Mouse (Mus musculus) small intestine, adult 2 months (tissue): Measurements from ENCODE around the gene Atad1. TPM values are rescaled to one million over a fixed set of nuclear protein-coding genes. Genes with fewer than 3 reads are reported as not detected.

Experiments
- H3K27ac ChIP-seq: fragments of 200-500 bp; 2 replicates; pipeline ENCODE4 v1.5.1; 2012; ENCODE audit warnings: low read depth, low read length, control low read depth, inconsistent platforms; ENCODE audit not compliant: insufficient read depth
- H3K27me3 ChIP-seq: fragments of 200-500 bp; 2 replicates; pipeline ENCODE4 v1.6.1; 2012; ENCODE audit warnings: mild to moderate bottlenecking, moderate library complexity, low read length, inconsistent platforms; ENCODE audit not compliant: control insufficient read depth, insufficient read depth
- H3K36me3 ChIP-seq: fragments of 200-500 bp; 2 replicates; pipeline ENCODE4 v1.6.1; 2012; ENCODE audit warnings: mild to moderate bottlenecking, low read length, control low read depth, inconsistent platforms; ENCODE audit not compliant: control insufficient read depth, insufficient read depth
- H3K4me1 ChIP-seq: fragments of 200-500 bp; 2 replicates; pipeline ENCODE4 v1.6.1; 2012; ENCODE audit warnings: low read length, inconsistent platforms, mixed read lengths; ENCODE audit not compliant: control insufficient read depth, insufficient read depth, insufficient read length
- H3K4me3 ChIP-seq: fragments of 200-500 bp; 2 replicates; pipeline ENCODE4 v1.5.1; 2012; ENCODE audit warnings: low read depth, mild to moderate bottlenecking, control low read depth, inconsistent platforms, low read length, moderate library complexity
- CTCF ChIP-seq: fragments of 200-500 bp; IDR thresholded peaks from 2 replicates; pipeline ENCODE4 v1.5.1; 2012; ENCODE audit warnings: low read depth, mild to moderate bottlenecking, control low read depth, inconsistent platforms, low read length, moderate library complexity, mixed read lengths; ENCODE audit not compliant: insufficient replicate concordance, insufficient read length; ENCODE audit errors: extremely low read depth
- POLR2A ChIP-seq: fragments of 200-500 bp; IDR thresholded peaks from 2 replicates; pipeline ENCODE4 v1.6.1; 2012; ENCODE audit warnings: low read depth, mild to moderate bottlenecking, control low read depth, inconsistent platforms, low read length, moderate library complexity
- WGBS: fragments of 180-500 bp; shearing (Covaris S2); methylation state at CpG from one replicate; pipeline ENCODE4 v1.1.7; 2018; 5-methylcytosine and 5-hydroxymethylcytosine counted together
- polyA plus RNA-seq: library from polyadenylated mRNA; depleted of rRNA; stranded (reverse); fragments of >200 nt; gene quantifications from 2 replicates; pipeline ENCODE4 v1.2.3, GENCODE M21; 2012; rRNA removed

Atad1 gene
- polyA plus RNA-seq, 1 experiment, result 1.5 TPM

DNA sequence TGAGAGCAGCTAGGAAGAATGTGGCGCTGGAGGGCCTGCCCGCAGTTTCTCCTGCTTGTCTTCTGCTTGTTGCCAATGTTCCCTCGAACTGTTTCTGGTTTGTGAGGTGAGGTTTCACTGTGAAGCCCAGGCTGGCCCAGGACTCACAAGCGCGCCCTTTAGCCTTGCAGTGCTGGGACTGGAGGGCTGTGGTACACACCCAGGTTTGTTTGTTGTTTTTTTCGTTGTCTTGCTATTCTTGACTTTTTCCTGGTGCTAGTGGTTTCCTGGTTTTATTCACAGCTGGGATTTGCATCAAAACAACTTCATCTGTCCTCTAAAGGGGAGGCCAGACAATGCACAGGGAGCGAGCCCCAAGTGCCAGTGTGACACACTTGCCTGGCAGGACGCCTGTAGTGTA, 104.7 kb downstream of the Atad1 start:
- 85% methylated on average over 8 of the region's 8 CpGs for WGBS
- H3K4me1 ChIP-seq, result peaks cover 14% of the 10 kb centered on the region; the same call in 1 of the 2 replicates
- TF ChIP-seq CTCF (no peak), POLR2A (no peak)
- H3K4me3 ChIP-seq, result no peak overlapping the region
- no peaks in the 10 kb centered on the region for H3K27me3 ChIP-seq
- H3K36me3 ChIP-seq, result peaks cover 34% of the 10 kb centered on the region
- H3K27ac ChIP-seq, result no peak overlapping the region

DNA sequence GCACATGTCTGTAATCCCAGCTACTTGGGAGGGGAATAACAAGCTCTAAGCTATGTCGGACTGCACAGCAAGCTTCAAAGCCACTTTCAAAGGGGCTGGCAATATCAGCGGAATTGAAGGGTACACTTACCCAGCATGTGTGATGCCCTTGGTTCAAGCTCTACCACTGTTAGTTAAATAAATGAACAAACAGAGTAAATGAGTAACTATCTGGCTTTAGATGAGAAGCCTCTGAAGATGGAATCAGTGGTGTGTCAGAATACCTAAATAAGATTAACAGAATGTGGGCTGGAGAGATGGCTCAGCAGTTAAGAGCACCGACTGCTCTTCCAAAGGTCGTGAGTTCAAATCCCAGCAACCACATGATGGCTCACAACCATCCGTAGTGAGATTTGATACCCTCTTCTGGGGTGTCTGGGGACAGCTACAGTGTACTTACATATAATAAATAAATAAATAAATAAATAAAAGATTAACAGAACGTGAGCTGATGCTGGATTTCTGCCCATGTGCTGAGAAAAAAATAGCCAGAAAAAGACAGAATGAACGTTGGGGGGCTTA, 110.9 kb downstream of the Atad1 start:
- no peaks in the 10 kb centered on the region for H3K27me3 ChIP-seq
- 82% methylated on average over 7 of the region's 7 CpGs for WGBS
- H3K27ac ChIP-seq, result no peak overlapping the region
- no peaks in the 10 kb centered on the region for H3K4me1 ChIP-seq
- TF ChIP-seq CTCF, result no peak
- TF ChIP-seq POLR2A, result no peak
- no peaks in the 10 kb centered on the region for H3K36me3 ChIP-seq
- no peak overlapping the region for H3K4me3 ChIP-seq

DNA sequence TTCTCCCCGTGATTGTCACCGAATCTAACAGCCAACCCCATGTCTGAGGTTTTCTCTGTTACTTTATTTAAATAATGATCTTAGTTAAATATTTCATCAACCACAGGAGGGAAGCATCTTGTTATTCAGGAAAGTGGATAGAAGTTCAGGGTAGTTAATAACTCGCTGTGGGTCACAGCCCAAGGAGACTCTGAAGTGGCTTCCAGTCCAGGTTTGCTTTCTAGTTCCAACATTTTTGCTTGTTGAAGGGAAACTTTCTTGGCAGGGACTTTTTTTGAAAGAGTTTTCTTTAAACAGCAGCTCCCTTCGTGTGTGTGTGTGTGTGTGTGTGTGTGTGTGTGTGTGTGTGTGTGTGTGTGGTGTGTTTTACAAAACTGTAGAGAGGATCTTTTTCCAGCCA, 112.0 kb downstream of the Atad1 start:
- Histone ChIP-seq H3K27ac (no peak overlapping the region), H3K4me1 (no peaks in the 10 kb centered on the region; the same call in 1 of the 2 replicates), H3K4me3 (no peak overlapping the region), H3K36me3 (no peaks in the 10 kb centered on the region), H3K27me3 (no peaks in the 10 kb centered on the region)
- no peak for TF ChIP-seq CTCF
- 74% methylated on average over 4 of the region's 4 CpGs for WGBS

DNA sequence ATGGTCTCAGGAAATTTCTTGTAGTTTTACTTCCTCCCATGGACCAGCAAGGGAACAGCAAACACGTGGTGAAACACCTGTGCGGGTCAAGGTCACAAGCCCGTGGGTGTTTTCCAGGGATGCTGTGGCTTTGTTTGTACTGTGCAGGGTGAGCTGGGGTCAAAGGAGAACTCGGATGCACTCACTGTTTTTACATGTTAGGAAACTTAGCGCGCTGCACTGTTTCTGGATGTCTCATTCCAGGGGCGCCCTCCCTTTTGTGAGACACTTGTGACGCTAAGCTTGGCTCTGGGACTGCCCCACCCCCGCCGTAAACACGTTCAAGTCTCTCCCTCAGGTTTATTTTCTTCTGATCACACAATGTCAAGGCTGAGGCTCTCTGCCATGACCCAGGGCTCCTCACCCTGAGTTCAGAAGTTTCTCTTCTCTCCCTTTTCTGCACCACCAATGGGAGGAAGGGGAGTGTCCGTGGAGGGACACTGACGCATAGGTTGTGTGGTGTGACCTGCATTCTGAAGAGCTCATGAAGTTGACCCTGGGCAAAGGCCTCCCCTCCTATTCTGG, 112.7 kb downstream of the Atad1 start:
- WGBS, result 40% methylated on average over 13 of the region's 13 CpGs
- TF ChIP-seq CTCF (no peak), POLR2A (no peak)
- no peak overlapping the region for H3K27ac ChIP-seq

DNA sequence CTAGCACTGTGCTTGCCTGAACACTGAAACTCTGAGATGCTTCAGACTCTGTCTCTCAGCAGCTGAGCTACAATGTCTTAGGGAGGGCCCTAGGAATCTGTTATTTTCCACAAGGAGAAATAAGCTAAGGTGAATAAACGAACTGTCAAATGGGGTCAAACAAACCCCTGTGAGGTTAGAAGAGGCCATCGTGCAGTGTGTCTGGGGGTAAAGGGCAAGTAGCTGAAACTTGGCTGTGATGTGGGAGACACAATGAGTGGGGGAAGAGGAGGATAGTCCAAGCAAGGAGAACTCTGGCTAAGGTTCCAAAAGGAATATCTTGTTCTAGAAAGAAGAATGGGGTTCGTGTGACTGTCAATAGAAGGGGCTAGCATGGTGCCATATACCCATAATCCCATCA, 117.4 kb downstream of the Atad1 start:
- no peak overlapping the region for H3K27ac ChIP-seq
- no peak for TF ChIP-seq POLR2A
- no peak for TF ChIP-seq CTCF
- peaks cover 2% of the 10 kb centered on the region for H3K36me3 ChIP-seq
- 70% methylated on average over 3 of the region's 3 CpGs for WGBS
- H3K4me3 ChIP-seq, result no peak overlapping the region
- no peaks in the 10 kb centered on the region for H3K27me3 ChIP-seq
- no peaks in the 10 kb centered on the region; the same call in 1 of the 2 replicates for H3K4me1 ChIP-seq

More for the DNA sequence above, 112.7 kb downstream of the Atad1 start:
- Histone ChIP-seq H3K4me1 (no peaks in the 10 kb centered on the region; the same call in 1 of the 2 replicates), H3K27me3 (no peaks in the 10 kb centered on the region), H3K36me3 (no peaks in the 10 kb centered on the region), H3K4me3 (no peak overlapping the region)

Other genes starting within 250 kb of the Atad1 start
- gene Papss2, start 144.0 kb downstream of the Atad1 start, polyA plus RNA-seq, result 24.3 and 219 TPM in 2 replicates
- 9.9 and 17.7 TPM in 2 replicates for gene Pten, start 17.7 kb upstream of the Atad1 start, polyA plus RNA-seq